Mouse (Mus musculus): Measurements from ENCODE around the gene S100a16. TPM values are rescaled to one million over a fixed set of nuclear protein-coding genes. Genes with fewer than 3 reads are reported as not detected.

Gene S100a16
- polyA plus RNA-seq, 1 experiment: 149 TPM

DNA sequence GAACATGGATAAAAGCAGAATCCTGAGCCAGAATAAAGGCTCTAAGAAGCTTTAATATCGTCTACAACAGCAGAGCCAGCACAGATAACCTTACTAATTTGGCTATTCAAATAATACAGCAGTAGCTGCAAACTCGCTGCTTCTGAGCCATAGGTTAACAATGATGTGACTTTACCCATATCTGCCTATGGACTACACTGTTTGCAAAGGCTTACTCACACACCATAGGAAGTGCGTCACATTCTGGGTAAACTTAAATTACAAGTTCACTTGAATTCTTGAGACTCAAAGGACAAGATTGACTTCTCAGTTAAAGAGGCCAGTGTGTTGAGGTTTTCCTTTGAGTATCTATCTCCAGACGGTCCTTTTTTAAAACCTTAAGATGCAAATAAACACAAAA is 33.6 kb upstream of the S100a16 start:
- no peak overlapping the region for H3K27ac ChIP-seq (ENCODE audit: insufficient read depth, low read length)
- TF ChIP-seq CTCF (IDR thresholded peaks at IDR 0.05; ENCODE audit: borderline replicate concordance, insufficient read depth, low read depth, low read length): no peak
- no peak for TF ChIP-seq POLR2A (IDR thresholded peaks at IDR 0.05; ENCODE audit: borderline replicate concordance, insufficient read depth, low read length)
- H3K27me3 ChIP-seq (ENCODE audit: control insufficient read depth, insufficient read depth, low read length): no peaks in the 10 kb centered on the region
- H3K4me3 ChIP-seq (replicated peaks; ENCODE audit: insufficient read depth, low read depth, low read length): no peak overlapping the region
- H3K4me1 ChIP-seq (ENCODE audit: control insufficient read depth, insufficient read depth, low read length): peaks cover 8% of the 10 kb centered on the region; the same call in 1 of the 2 replicates
- DNase-seq: no peak
- WGBS: 80% methylated on average over 4 of the region's 4 CpGs

DNA sequence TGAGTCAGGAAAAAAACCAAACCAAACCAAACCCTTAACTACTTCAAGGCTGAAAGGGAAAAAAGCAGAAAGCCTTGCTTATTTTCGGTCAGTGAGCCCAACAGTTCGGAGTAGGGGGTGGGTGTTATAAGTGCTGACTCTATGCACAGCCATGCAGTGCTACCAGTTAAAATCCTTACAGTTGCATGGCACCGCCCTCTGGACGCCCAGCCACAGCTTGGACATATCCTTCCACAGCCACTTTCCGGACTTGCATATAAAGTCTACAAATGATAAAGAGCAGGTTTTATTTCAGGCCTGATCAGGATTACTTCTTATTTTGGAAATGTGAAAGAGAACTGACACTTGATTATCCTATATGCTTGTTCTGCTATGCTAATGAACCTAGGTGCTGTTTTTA is 31.8 kb upstream of the S100a16 start:
- no peak for TF ChIP-seq POLR2A (IDR thresholded peaks at IDR 0.05; ENCODE audit: borderline replicate concordance, insufficient read depth, low read length)
- TF ChIP-seq CTCF (IDR thresholded peaks at IDR 0.05; ENCODE audit: borderline replicate concordance, insufficient read depth, low read depth, low read length): no peak
- Histone ChIP-seq H3K27ac (ENCODE audit: insufficient read depth, low read length) (no peak overlapping the region), H3K4me3 (replicated peaks; ENCODE audit: insufficient read depth, low read depth, low read length) (no peak overlapping the region), H3K27me3 (ENCODE audit: control insufficient read depth, insufficient read depth, low read length) (no peaks in the 10 kb centered on the region), H3K4me1 (ENCODE audit: control insufficient read depth, insufficient read depth, low read length) (peaks cover 8% of the 10 kb centered on the region; the same call in 1 of the 2 replicates)
- 93% methylated on average over 5 of the region's 5 CpGs for WGBS
- DNase-seq: no peak

DNA sequence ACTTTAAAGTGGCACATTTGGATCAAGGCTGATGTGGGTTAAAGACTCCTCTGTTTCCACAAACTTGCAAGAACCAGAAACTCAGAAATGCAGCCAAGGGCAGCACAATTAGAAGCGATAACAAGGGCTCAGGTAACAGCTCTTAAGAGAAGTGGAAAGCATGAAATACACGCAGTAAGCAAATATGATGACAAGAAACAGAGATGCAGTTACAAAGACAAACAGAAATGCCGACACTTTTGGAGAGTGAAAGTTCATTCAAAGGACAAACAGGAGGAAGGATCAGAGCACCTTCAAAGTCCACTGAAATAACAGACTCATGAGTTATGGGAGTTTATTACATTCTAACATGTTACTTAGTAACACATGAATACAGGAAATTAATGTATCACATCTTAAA is 30.7 kb upstream of the S100a16 start:
- no peak overlapping the region for H3K27ac ChIP-seq (ENCODE audit: insufficient read depth, low read length)
- H3K4me1 ChIP-seq (ENCODE audit: control insufficient read depth, insufficient read depth, low read length): peaks cover 8% of the 10 kb centered on the region; the same call in 1 of the 2 replicates
- 93% methylated on average over 3 of the region's 3 CpGs for WGBS
- H3K4me3 ChIP-seq (replicated peaks; ENCODE audit: insufficient read depth, low read depth, low read length): no peak overlapping the region
- TF ChIP-seq CTCF (IDR thresholded peaks at IDR 0.05; ENCODE audit: borderline replicate concordance, insufficient read depth, low read depth, low read length) (no peak), POLR2A (IDR thresholded peaks at IDR 0.05; ENCODE audit: borderline replicate concordance, insufficient read depth, low read length) (no peak)
- DNase-seq: no peak
- H3K27me3 ChIP-seq (ENCODE audit: control insufficient read depth, insufficient read depth, low read length): no peaks in the 10 kb centered on the region

DNA sequence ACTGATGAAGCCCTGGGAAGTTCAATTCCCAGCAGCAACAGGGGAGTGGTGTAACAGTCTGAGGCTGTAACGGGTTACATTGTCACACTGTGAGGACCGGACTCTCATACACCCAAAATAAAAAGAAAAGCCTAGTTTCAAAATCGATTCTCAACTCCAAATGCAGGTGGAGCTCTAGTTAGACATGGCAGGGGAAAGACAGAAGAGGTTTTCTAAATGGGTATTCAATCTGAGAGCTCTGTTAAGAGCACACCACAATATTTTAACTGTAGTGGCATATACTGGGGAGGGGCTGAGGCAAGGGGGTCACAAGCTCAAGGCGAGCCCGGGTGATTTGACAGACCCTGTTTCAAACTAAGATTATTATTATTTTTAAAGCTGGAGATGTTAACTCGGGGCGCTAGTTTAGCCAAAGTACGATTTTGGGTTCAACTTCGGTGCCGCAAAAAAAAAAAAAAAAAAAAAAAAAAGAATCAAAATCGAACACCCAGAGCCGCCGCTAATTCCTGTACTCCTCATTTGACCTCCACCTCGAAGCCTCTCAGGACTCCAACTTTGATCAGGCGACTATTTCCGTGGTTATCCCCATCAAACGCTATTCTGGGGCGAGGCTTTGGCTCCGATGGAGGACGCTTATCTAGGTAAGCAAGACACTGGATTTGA is 28.6 kb upstream of the S100a16 start:
- Histone ChIP-seq H3K4me1 (ENCODE audit: control insufficient read depth, insufficient read depth, low read length) (peaks cover 4% of the 10 kb centered on the region; the same call in 1 of the 2 replicates), H3K27me3 (ENCODE audit: control insufficient read depth, insufficient read depth, low read length) (no peaks in the 10 kb centered on the region), H3K4me3 (replicated peaks; ENCODE audit: insufficient read depth, low read depth, low read length) (peak overlapping the region; percentile 100), H3K27ac (ENCODE audit: insufficient read depth, low read length) (peak overlapping the region; percentile 78)
- DNase-seq: no peak
- TF ChIP-seq POLR2A (IDR thresholded peaks at IDR 0.05; ENCODE audit: borderline replicate concordance, insufficient read depth, low read length): no peak
- TF ChIP-seq CTCF (IDR thresholded peaks at IDR 0.05; ENCODE audit: borderline replicate concordance, insufficient read depth, low read depth, low read length): no peak
- under 1% methylated on average over 20 of the region's 20 CpGs for WGBS

DNA sequence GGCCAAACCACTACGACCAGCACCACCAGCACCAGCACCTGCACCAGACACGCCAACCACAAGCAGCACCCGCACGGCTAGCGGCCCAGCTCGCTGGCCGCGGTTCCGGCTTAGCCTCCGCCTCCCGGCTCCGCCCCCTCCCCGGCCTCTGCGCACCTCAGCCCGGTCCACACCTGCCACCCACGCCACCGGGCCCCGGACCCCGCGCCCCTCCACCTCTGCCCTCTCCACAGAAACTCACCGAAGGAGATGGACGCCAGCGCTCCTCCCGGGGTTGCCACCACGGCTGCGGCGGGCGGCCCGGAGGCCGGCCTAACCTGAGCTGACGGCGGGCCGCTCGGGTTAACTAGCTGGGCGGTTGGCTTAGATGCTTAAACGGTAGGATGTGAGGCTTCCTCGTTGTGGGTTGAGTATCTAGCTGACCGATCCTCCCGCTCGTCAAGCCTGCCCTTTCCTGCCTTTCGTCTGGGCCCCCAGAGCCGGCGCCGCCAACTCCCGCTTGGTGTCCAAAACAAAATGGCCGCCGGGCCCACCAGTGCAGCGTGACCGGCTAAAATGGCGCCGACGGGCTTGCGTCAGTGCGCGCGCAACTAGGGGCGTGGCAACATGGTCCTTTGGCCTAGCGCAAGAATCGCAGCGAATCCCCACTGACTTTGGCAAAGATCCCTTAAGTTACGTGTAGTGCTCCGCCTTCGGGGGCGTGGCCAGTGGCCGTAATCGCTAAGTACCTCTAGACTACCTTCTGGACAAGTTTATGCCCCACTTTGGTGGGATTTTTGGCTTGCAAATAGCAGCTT is 27.9 kb upstream of the S100a16 start, which contains the start of gene Chtop:
Gene Chtop (minus strand): TSS at position 549 of the 797 bp plus-strand sequence.
- DNase-seq: peak; percentile 99
- H3K27me3 ChIP-seq (ENCODE audit: control insufficient read depth, insufficient read depth, low read length): no peaks in the 10 kb centered on the region
- 0 out of 2 replicates have a peak, but pooled peaks cover 2% of the 10 kb centered on the region for H3K4me1 ChIP-seq (ENCODE audit: control insufficient read depth, insufficient read depth, low read length)
- H3K27ac ChIP-seq (ENCODE audit: insufficient read depth, low read length): peak within 1 kb of the TSS; percentile 78
- TF ChIP-seq POLR2A (IDR thresholded peaks at IDR 0.05; ENCODE audit: borderline replicate concordance, insufficient read depth, low read length) (peak; percentile 27; the same call in 1 of the 2 replicates), CTCF (IDR thresholded peaks at IDR 0.05; ENCODE audit: borderline replicate concordance, insufficient read depth, low read depth, low read length) (no peak)
- under 1% methylated on average over 66 of the region's 66 CpGs for WGBS
- peak within 1 kb of the TSS; percentile 100 for H3K4me3 ChIP-seq (replicated peaks; ENCODE audit: insufficient read depth, low read depth, low read length)

DNA sequence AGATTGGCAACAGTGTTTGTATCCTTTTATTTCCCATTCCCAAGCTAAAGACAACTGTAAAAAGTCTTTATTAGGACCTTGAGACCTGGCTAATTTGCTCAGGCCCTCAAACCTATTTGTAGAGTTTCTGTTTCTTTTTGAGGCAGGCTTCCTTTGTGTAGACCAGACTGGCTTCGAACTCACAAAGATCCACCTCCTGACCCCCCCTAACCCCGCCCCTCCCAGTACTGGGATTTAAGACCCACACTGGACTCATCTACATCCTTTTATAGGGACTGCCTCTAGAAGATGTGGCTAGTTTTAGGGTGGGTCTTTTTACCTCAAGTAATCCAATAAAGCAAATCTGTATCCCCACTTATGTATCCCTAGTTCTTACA is 27.3 kb upstream of the S100a16 start:
- 27% methylated on average over 2 of the region's 2 CpGs for WGBS
- TF ChIP-seq POLR2A (IDR thresholded peaks at IDR 0.05; ENCODE audit: borderline replicate concordance, insufficient read depth, low read length): no peak
- TF ChIP-seq CTCF (IDR thresholded peaks at IDR 0.05; ENCODE audit: borderline replicate concordance, insufficient read depth, low read depth, low read length): no peak
- Histone ChIP-seq H3K4me1 (ENCODE audit: control insufficient read depth, insufficient read depth, low read length) (0 out of 2 replicates have a peak, but pooled peaks cover 2% of the 10 kb centered on the region), H3K27ac (ENCODE audit: insufficient read depth, low read length) (no peak overlapping the region), H3K27me3 (ENCODE audit: control insufficient read depth, insufficient read depth, low read length) (no peaks in the 10 kb centered on the region), H3K4me3 (replicated peaks; ENCODE audit: insufficient read depth, low read depth, low read length) (peak overlapping the region; percentile 100)
- no peak for DNase-seq

DNA sequence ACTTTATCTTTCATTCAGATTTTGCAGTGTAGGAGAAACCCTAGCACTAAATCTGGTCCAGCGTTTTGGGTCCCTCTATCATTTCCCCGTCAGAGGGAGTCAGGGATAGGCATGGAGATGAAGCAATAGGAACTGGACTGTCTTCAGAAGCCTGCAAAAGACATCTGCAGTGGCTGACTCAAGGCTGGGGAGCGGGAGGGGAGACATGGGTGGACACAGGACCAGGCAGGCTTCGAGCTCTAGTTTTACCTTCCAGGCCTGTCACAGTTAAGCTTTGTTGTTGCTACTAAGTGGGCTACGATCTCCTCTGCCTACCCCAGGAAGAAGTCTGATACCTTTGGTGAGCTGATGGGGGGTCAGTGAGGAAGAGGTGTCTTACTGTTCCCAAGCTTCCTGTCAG is 24.8 kb upstream of the S100a16 start:
- no peak for DNase-seq
- Histone ChIP-seq H3K27me3 (ENCODE audit: control insufficient read depth, insufficient read depth, low read length) (no peaks in the 10 kb centered on the region), H3K4me1 (ENCODE audit: control insufficient read depth, insufficient read depth, low read length) (no peaks in the 10 kb centered on the region), H3K27ac (ENCODE audit: insufficient read depth, low read length) (no peak overlapping the region), H3K4me3 (replicated peaks; ENCODE audit: insufficient read depth, low read depth, low read length) (no peak overlapping the region)
- WGBS: 90% methylated on average over 5 of the region's 5 CpGs
- TF ChIP-seq POLR2A (IDR thresholded peaks at IDR 0.05; ENCODE audit: borderline replicate concordance, insufficient read depth, low read length): no peak
- no peak for TF ChIP-seq CTCF (IDR thresholded peaks at IDR 0.05; ENCODE audit: borderline replicate concordance, insufficient read depth, low read depth, low read length)

Measured in cerebellum, adult 2 months (tissue).